Mouse (Mus musculus): ENCODE measurements around the gene Rcn3. TPM values are rescaled to one million over a fixed set of nuclear protein-coding genes. Genes with fewer than 3 reads are reported as not detected.

Gene Rcn3
- polyA plus RNA-seq (2012; rRNA removed) = 7.6 and 8.6 TPM in 2 replicates

- under 1% methylated on average over 16 of the region's 16 CpGs for WGBS
- DNase-seq = peak in 1 of 2 experiments; percentile 26
- H3K27ac ChIP-seq (ENCODE audit: insufficient read depth, low read length) = no peak within 1 kb of the TSS
- peak within 1 kb of the TSS; percentile 34 for H3K4me3 ChIP-seq (replicated peaks; ENCODE audit: insufficient read depth, low read depth, low read length)
- H3K4me1 ChIP-seq (ENCODE audit: control insufficient read depth, insufficient read depth, low read length) = no peaks in the 10 kb centered on the region
- no peak for TF ChIP-seq CTCF (IDR thresholded peaks at IDR 0.05; ENCODE audit: borderline replicate concordance, insufficient read depth, low read depth, low read length)
- no peak for TF ChIP-seq POLR2A (IDR thresholded peaks at IDR 0.05; ENCODE audit: borderline replicate concordance, insufficient read depth, low read length)
- H3K27me3 ChIP-seq (ENCODE audit: control insufficient read depth, insufficient read depth, low read length) = no peaks in the 10 kb centered on the region; the same call in 1 of the 2 replicates
These were observed at the start of gene Rcn3 for GRCm38 (mm10) chr7:45092048-45092447. Gene Rcn3 (minus strand): TSS chr7:45092221.

DNA sequence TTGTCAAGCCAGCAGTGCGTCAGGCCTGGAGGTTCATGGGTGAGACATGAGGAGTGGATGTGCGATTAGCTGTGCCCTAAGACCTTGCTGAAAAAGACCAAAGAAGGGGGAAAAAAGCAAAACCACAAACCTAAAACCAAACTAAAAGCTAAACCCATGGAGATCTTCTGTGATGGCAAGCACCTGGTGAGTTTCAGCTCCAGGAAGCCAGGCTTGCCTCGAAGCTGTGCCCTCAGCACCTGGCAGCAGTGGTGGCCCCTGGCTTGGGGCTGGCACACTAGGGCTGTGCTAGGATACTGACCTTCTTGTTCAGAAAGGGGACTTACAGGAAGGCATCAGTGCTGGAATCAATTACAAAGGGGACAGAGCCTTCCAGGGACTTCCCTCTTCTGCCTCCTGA lies 49.3 kb upstream of the Rcn3 start:
- no peak overlapping the region for H3K27ac ChIP-seq (ENCODE audit: insufficient read depth, low read length)
- no peak for DNase-seq
- no peak overlapping the region for H3K4me3 ChIP-seq (replicated peaks; ENCODE audit: insufficient read depth, low read depth, low read length)
- no peaks in the 10 kb centered on the region for H3K4me1 ChIP-seq (ENCODE audit: control insufficient read depth, insufficient read depth, low read length)
- WGBS = 89% methylated on average over 3 of the region's 3 CpGs
- no peaks in the 10 kb centered on the region for H3K27me3 ChIP-seq (ENCODE audit: control insufficient read depth, insufficient read depth, low read length)
- TF ChIP-seq CTCF (IDR thresholded peaks at IDR 0.05; ENCODE audit: borderline replicate concordance, insufficient read depth, low read depth, low read length) = no peak
- TF ChIP-seq POLR2A (IDR thresholded peaks at IDR 0.05; ENCODE audit: borderline replicate concordance, insufficient read depth, low read length) = no peak

DNA sequence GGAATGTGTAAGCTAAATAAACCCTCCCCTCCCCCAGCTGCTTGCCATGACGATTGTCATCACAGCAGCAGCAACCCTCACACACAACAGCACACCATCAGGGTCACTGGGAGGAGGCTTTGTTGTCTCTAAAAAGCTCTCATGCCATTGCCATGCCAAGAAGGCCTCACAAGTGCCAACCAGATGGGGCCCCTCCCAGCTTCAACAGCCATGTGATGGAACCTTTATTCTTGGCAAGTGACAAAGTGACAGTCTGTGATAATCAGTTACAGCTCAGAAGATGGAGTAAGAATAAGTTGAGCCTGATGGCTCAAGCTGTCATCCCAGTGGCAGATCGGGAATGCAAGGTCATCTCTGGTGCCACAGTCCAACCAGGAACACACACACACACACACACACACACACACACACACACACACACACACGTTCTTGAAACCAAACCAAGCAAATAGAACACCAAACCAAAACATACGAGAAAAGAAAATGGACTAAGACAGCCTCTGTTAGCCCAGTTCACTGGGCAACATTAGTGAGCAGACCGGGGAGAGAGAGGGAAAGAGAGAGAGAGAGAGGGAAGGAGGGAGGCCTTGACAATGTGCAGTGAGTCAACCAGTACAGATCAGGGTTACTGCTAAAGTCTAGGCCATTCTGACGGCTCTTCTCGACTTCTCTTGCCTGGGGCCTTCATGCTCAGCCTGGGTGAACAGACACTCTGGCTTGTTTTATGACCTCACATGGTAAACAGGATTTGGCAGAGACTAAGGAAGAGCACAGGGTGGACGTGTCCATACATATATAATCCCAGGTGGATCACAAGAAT lies 48.1 kb upstream of the Rcn3 start:
- Histone ChIP-seq H3K27ac (ENCODE audit: insufficient read depth, low read length) (no peak overlapping the region), H3K4me1 (ENCODE audit: control insufficient read depth, insufficient read depth, low read length) (no peaks in the 10 kb centered on the region; the same call in 1 of the 2 replicates), H3K4me3 (replicated peaks; ENCODE audit: insufficient read depth, low read depth, low read length) (no peak overlapping the region), H3K27me3 (ENCODE audit: control insufficient read depth, insufficient read depth, low read length) (no peaks in the 10 kb centered on the region)
- TF ChIP-seq POLR2A (IDR thresholded peaks at IDR 0.05; ENCODE audit: borderline replicate concordance, insufficient read depth, low read length) (no peak), CTCF (IDR thresholded peaks at IDR 0.05; ENCODE audit: borderline replicate concordance, insufficient read depth, low read depth, low read length) (no peak)
- 47% methylated on average over 8 of the region's 8 CpGs for WGBS
- DNase-seq = no peak

- Histone ChIP-seq H3K4me1 (ENCODE audit: control insufficient read depth, insufficient read depth, low read length) (no peaks in the 10 kb centered on the region; the same call in 1 of the 2 replicates), H3K27ac (ENCODE audit: insufficient read depth, low read length) (no peak overlapping the region), H3K4me3 (replicated peaks; ENCODE audit: insufficient read depth, low read depth, low read length) (no peak overlapping the region), H3K27me3 (ENCODE audit: control insufficient read depth, insufficient read depth, low read length) (no peaks in the 10 kb centered on the region)
- TF ChIP-seq CTCF (IDR thresholded peaks at IDR 0.05; ENCODE audit: borderline replicate concordance, insufficient read depth, low read depth, low read length) (no peak), POLR2A (IDR thresholded peaks at IDR 0.05; ENCODE audit: borderline replicate concordance, insufficient read depth, low read length) (no peak)
- WGBS = 95% methylated on average over 1 of the region's 1 CpGs
- DNase-seq = no peak
These were observed 46.4 kb upstream of the Rcn3 start for GRCm38 (mm10) chr7:45138403-45138802.

- Histone ChIP-seq H3K27ac (ENCODE audit: insufficient read depth, low read length) (no peak overlapping the region), H3K4me1 (ENCODE audit: control insufficient read depth, insufficient read depth, low read length) (no peaks in the 10 kb centered on the region; the same call in 1 of the 2 replicates), H3K27me3 (ENCODE audit: control insufficient read depth, insufficient read depth, low read length) (no peaks in the 10 kb centered on the region), H3K4me3 (replicated peaks; ENCODE audit: insufficient read depth, low read depth, low read length) (no peak overlapping the region)
- 90% methylated on average over 12 of the region's 12 CpGs for WGBS
- TF ChIP-seq POLR2A (IDR thresholded peaks at IDR 0.05; ENCODE audit: borderline replicate concordance, insufficient read depth, low read length) (no peak), CTCF (IDR thresholded peaks at IDR 0.05; ENCODE audit: borderline replicate concordance, insufficient read depth, low read depth, low read length) (no peak)
- no peak for DNase-seq
These were observed 45.4 kb upstream of the Rcn3 start for GRCm38 (mm10) chr7:45137171-45138006.

GRCm38 (mm10) chr7:45135993-45136567 lies 44.1 kb upstream of the Rcn3 start, which contains the start of the genes Gm45713 and Flt3l:
Gene Gm45713 (minus strand): TSS chr7:45136231.
Gene Flt3l (minus strand): TSS chr7:45136432.
- WGBS = 2% methylated on average over 29 of the region's 29 CpGs

DNA sequence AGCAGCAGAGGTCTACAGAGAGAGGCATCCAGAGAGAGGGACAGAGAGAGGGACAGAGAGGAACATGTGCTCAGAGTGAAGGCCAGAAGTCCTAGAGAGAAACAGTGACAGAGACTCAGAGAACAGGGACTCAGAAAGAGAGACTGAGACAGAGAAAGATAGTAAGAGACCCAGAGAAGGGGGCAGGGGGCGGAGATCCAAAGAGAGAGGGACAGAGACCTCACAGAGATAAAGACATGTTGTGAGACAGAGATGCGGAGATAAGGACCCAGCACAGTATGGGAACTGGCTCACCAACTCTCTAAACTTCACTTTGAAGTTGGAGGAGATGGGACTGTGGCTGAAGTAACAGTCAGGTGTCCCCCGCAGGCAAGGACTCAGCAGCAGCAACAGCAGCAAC lies 43.3 kb upstream of the Rcn3 start:
- no peaks in the 10 kb centered on the region for H3K27me3 ChIP-seq (ENCODE audit: control insufficient read depth, insufficient read depth, low read length)
- TF ChIP-seq POLR2A (IDR thresholded peaks at IDR 0.05; ENCODE audit: borderline replicate concordance, insufficient read depth, low read length) (no peak), CTCF (IDR thresholded peaks at IDR 0.05; ENCODE audit: borderline replicate concordance, insufficient read depth, low read depth, low read length) (no peak)
- 79% methylated on average over 3 of the region's 3 CpGs for WGBS
- peak in 1 of 2 experiments; percentile 28 for DNase-seq
- peak overlapping the region; percentile 80 for H3K4me3 ChIP-seq (replicated peaks; ENCODE audit: insufficient read depth, low read depth, low read length)
- H3K4me1 ChIP-seq (ENCODE audit: control insufficient read depth, insufficient read depth, low read length) = no peaks in the 10 kb centered on the region; the same call in 1 of the 2 replicates
- no peak overlapping the region for H3K27ac ChIP-seq (ENCODE audit: insufficient read depth, low read length)

More at GRCm38 (mm10) chr7:45135993-45136567, 44.1 kb upstream of the Rcn3 start, which contains the start of the genes Gm45713 and Flt3l:
- Histone ChIP-seq H3K27me3 (ENCODE audit: control insufficient read depth, insufficient read depth, low read length) (no peaks in the 10 kb centered on the region), H3K27ac (ENCODE audit: insufficient read depth, low read length) (peak within 1 kb of the TSS; percentile 44), H3K4me3 (replicated peaks; ENCODE audit: insufficient read depth, low read depth, low read length) (peak within 1 kb of the TSS; percentile 80), H3K4me1 (ENCODE audit: control insufficient read depth, insufficient read depth, low read length) (no peaks in the 10 kb centered on the region; the same call in 1 of the 2 replicates)
- TF ChIP-seq POLR2A (IDR thresholded peaks at IDR 0.05; ENCODE audit: borderline replicate concordance, insufficient read depth, low read length) (no peak), CTCF (IDR thresholded peaks at IDR 0.05; ENCODE audit: borderline replicate concordance, insufficient read depth, low read depth, low read length) (peak; percentile 92)
- peak; percentile 89 to 93 for DNase-seq
